Mouse (Mus musculus): Measurements from ENCODE around the gene Adcy9. TPM values are rescaled to one million over a fixed set of nuclear protein-coding genes. Genes with fewer than 3 reads are reported as not detected.

Adcy9 gene
- polyA plus RNA-seq, 1 experiment from 2014 or later, result 2.8 TPM

DNA sequence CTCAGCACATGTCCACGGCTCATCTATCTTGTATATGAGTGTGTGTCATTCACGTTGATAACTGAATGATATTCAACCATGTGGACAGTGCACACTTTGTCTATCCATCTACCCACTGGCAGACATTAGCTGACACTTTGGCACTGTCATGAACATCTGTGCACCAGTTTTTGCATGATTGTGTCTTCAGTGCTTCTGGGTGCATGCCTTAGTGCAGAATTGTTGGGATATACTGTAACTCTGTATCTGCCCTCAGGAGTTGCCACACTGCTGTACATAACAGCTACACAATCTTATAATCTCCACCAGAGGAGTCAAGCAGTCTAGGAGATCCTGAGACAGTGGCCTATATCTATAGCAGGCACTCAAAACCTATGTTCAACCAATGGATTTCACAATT, 21.5 kb downstream of the Adcy9 start:
- 91% methylated on average over 2 of the region's 2 CpGs for WGBS
- no peak for ATAC-seq
- H3K4me1 ChIP-seq (replicated peaks; ENCODE audit: control insufficient read depth, insufficient read depth, low read length), result no peaks in the 10 kb centered on the region
- H3K36me3 ChIP-seq (ENCODE audit: control insufficient read depth, insufficient read depth), result no peaks in the 10 kb centered on the region
- H3K9me3 ChIP-seq (ENCODE audit: control insufficient read depth, low read length), result no peaks in the 10 kb centered on the region
- H3K9ac ChIP-seq (replicated peaks; ENCODE audit: low read depth, low read length), result no peak overlapping the region
- H3K4me2 ChIP-seq (ENCODE audit: low read length), result no peak overlapping the region
- no peak overlapping the region for H3K4me3 ChIP-seq (replicated peaks; ENCODE audit: low read length)
- H3K27me3 ChIP-seq (replicated peaks; ENCODE audit: control insufficient read depth, insufficient read depth, low read length), result no peaks in the 10 kb centered on the region
- H3K27ac ChIP-seq (ENCODE audit: low read length), result no peak overlapping the region

DNA sequence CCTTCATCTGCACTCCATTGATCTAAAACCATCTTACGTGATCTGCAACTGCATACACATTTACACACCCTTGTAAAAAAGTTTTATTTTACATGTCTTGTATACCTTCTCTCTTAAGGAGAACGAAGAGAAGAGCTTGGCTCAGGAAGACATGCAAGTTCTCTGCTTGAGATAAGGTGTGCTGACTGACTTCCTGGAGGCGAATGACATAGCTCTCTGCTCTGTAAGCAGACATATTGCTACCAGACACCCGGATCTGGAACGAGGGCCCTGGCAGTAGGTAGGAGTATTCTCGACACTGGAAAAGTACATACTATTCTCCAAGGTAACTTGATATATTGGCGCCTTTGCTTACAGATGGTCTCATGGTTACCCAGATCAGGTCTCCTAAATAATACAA, 22.7 kb downstream of the Adcy9 start:
- WGBS, result 93% methylated on average over 7 of the region's 7 CpGs
- H3K36me3 ChIP-seq (ENCODE audit: control insufficient read depth, insufficient read depth), result no peaks in the 10 kb centered on the region
- no peaks in the 10 kb centered on the region for H3K9me3 ChIP-seq (ENCODE audit: control insufficient read depth, low read length)
- H3K27me3 ChIP-seq (replicated peaks; ENCODE audit: control insufficient read depth, insufficient read depth, low read length), result no peaks in the 10 kb centered on the region
- H3K9ac ChIP-seq (replicated peaks; ENCODE audit: low read depth, low read length), result no peak overlapping the region
- no peak for ATAC-seq
- H3K4me2 ChIP-seq (ENCODE audit: low read length), result no peak overlapping the region
- no peak overlapping the region for H3K4me3 ChIP-seq (replicated peaks; ENCODE audit: low read length)
- no peaks in the 10 kb centered on the region for H3K4me1 ChIP-seq (replicated peaks; ENCODE audit: control insufficient read depth, insufficient read depth, low read length)
- no peak overlapping the region for H3K27ac ChIP-seq (ENCODE audit: low read length)

DNA sequence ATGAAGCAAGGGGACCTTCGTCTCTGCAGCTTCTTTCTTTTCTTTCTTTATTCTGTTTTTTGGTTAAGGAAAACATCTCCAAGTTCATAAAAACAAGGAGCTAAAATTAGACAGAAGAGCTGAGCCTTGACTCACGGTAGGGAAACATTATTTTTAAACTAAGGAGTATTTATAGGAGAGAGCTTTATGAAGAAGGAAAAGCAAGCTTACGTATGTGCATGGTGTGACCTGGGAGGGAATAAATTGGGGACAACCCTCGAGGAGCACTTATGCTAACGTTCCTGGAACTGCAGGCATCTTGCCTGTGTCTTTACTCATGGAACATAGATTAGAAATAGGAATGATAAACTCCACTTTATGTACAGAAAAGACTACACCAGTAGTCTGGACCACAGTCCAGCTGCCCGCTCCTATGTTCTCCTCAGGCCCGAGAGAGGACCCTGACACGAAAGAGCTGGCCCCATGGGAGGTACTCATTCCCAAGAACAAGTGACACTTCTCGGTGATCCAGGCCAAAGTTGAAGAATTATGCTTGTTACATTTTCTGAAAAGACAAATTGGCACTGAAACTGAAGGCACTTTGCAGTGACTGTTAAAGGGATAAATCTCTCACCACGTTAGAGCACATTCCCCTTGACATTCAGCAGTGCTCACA, 24.5 kb downstream of the Adcy9 start:
- no peak overlapping the region for H3K9ac ChIP-seq (replicated peaks; ENCODE audit: low read depth, low read length)
- H3K27ac ChIP-seq (ENCODE audit: low read length), result no peak overlapping the region
- no peaks in the 10 kb centered on the region for H3K27me3 ChIP-seq (replicated peaks; ENCODE audit: control insufficient read depth, insufficient read depth, low read length)
- no peak for ATAC-seq
- no peaks in the 10 kb centered on the region for H3K36me3 ChIP-seq (ENCODE audit: control insufficient read depth, insufficient read depth)
- no peak overlapping the region for H3K4me3 ChIP-seq (replicated peaks; ENCODE audit: low read length)
- H3K9me3 ChIP-seq (ENCODE audit: control insufficient read depth, low read length), result no peaks in the 10 kb centered on the region
- H3K4me2 ChIP-seq (ENCODE audit: low read length), result no peak overlapping the region
- WGBS, result 70% methylated on average over 10 of the region's 10 CpGs
- no peaks in the 10 kb centered on the region for H3K4me1 ChIP-seq (replicated peaks; ENCODE audit: control insufficient read depth, insufficient read depth, low read length)

DNA sequence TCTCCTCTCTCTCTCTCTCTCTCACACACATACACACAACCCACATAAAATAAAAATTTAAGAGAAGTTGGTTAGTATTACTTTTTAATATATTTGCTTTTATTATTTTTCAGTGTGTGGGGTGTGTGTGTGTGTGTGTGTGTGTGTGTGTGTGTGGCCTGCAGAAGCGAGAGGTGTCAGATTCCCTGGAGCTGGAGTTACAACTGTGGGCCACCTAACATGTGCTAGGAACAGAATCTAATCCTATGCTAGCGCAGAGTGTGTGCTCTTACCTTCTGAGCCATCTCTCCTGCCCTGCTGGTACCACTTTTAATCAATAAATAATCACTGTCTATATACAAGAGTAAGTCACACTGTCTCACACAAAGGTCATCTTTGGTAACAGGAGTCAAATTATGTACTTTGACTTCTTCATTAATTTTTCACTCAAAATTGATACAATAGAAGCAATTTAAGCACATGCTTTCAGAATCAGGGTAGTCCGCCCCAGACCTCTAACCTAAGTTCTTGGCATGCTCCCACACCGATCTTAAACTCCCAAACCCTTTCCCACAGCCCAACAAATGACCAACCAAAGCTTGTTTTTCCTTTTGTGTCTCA, 25.2 kb downstream of the Adcy9 start:
- Histone ChIP-seq H3K36me3 (ENCODE audit: control insufficient read depth, insufficient read depth) (no peaks in the 10 kb centered on the region), H3K4me3 (replicated peaks; ENCODE audit: low read length) (no peak overlapping the region), H3K27me3 (replicated peaks; ENCODE audit: control insufficient read depth, insufficient read depth, low read length) (no peaks in the 10 kb centered on the region), H3K4me2 (ENCODE audit: low read length) (no peak overlapping the region), H3K4me1 (replicated peaks; ENCODE audit: control insufficient read depth, insufficient read depth, low read length) (no peaks in the 10 kb centered on the region), H3K27ac (ENCODE audit: low read length) (no peak overlapping the region), H3K9ac (replicated peaks; ENCODE audit: low read depth, low read length) (no peak overlapping the region), H3K9me3 (ENCODE audit: control insufficient read depth, low read length) (no peaks in the 10 kb centered on the region)
- 81% methylated on average over 4 of the region's 4 CpGs for WGBS
- no peak for ATAC-seq

DNA sequence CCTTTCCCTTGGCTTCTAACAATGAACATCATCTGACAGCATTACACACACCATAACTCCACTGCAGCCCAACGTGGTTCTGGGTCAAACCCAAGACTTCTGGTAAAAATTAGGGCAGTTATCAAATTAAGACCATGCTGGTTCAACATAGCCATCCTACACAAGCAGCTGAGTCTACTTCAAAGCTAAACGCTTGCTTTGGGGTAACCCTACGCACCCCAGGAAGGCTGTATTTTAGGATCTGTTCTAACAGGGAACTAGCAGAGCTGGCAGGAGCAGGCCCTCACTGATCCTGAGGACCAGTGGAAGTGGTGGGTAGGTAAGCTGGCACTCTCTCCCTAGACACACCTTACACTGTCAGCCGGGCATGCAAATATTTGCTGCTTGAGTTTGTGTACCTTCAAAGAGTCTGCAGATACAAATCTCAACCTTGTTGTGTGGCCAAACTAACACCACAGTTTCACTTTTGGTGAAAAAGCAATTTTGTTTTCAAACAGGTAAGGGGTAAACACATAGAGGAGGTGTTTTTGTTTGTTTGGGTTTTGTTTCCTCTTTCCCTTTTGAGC, 36.7 kb downstream of the Adcy9 start:
- no peaks in the 10 kb centered on the region for H3K4me1 ChIP-seq (replicated peaks; ENCODE audit: control insufficient read depth, insufficient read depth, low read length)
- no peak for ATAC-seq
- no peaks in the 10 kb centered on the region for H3K9me3 ChIP-seq (ENCODE audit: control insufficient read depth, low read length)
- H3K27me3 ChIP-seq (replicated peaks; ENCODE audit: control insufficient read depth, insufficient read depth, low read length), result no peaks in the 10 kb centered on the region
- no peaks in the 10 kb centered on the region for H3K36me3 ChIP-seq (ENCODE audit: control insufficient read depth, insufficient read depth)
- no peak overlapping the region for H3K4me2 ChIP-seq (ENCODE audit: low read length)
- WGBS, result 79% methylated on average over 4 of the region's 4 CpGs
- no peak overlapping the region for H3K4me3 ChIP-seq (replicated peaks; ENCODE audit: low read length)
- H3K9ac ChIP-seq (replicated peaks; ENCODE audit: low read depth, low read length), result no peak overlapping the region
- no peak overlapping the region for H3K27ac ChIP-seq (ENCODE audit: low read length)

DNA sequence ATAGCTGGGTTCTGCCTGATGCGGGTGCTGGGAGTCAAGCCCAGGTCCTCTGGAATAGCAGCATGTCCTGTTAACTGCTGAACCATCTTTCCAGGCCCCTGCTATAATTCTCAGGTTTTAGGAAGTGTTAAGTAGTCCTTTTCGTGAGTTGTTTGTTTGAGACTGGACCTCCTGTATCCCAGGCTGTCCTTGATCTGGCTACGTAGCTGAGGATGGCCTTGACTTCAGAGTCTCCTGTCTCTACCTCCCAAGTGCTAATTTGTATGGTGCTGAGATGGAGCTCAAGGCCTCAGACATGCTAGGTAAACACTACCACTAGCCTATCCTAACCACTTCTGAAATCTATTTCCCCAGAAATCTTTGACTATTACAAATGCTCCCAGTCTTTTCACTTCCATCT, 37.9 kb downstream of the Adcy9 start:
- 91% methylated on average over 3 of the region's 3 CpGs for WGBS
- no peak overlapping the region for H3K4me3 ChIP-seq (replicated peaks; ENCODE audit: low read length)
- H3K4me1 ChIP-seq (replicated peaks; ENCODE audit: control insufficient read depth, insufficient read depth, low read length), result no peaks in the 10 kb centered on the region
- H3K9me3 ChIP-seq (ENCODE audit: control insufficient read depth, low read length), result no peaks in the 10 kb centered on the region
- ATAC-seq, result no peak
- no peak overlapping the region for H3K9ac ChIP-seq (replicated peaks; ENCODE audit: low read depth, low read length)
- no peak overlapping the region; the same call in 1 of the 2 replicates for H3K27ac ChIP-seq (ENCODE audit: low read length)
- H3K27me3 ChIP-seq (replicated peaks; ENCODE audit: control insufficient read depth, insufficient read depth, low read length), result no peaks in the 10 kb centered on the region
- H3K36me3 ChIP-seq (ENCODE audit: control insufficient read depth, insufficient read depth), result no peaks in the 10 kb centered on the region
- H3K4me2 ChIP-seq (ENCODE audit: low read length), result no peak overlapping the region

DNA sequence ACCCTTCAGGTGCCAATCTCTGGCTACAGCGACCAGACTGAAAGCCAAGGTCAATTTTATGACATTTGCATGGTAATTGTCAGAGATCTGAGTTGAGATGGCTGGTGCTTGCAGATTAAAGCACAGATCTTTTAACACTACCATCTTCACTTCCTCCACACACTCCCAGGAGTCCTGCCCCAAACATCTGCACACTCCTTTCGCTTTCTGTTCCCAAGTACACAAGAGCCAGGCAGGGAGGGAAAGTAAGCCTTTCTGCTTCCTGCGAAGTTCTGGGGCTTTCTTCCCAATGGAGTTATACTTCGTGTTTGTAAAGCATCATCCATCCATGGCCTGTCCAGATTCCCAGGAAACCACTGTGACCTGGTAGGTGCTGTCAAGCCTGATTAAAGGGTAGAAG, 38.8 kb downstream of the Adcy9 start:
- Histone ChIP-seq H3K4me3 (replicated peaks; ENCODE audit: low read length) (no peak overlapping the region), H3K4me2 (ENCODE audit: low read length) (no peak overlapping the region), H3K9ac (replicated peaks; ENCODE audit: low read depth, low read length) (no peak overlapping the region), H3K27me3 (replicated peaks; ENCODE audit: control insufficient read depth, insufficient read depth, low read length) (no peaks in the 10 kb centered on the region), H3K4me1 (replicated peaks; ENCODE audit: control insufficient read depth, insufficient read depth, low read length) (no peaks in the 10 kb centered on the region), H3K36me3 (ENCODE audit: control insufficient read depth, insufficient read depth) (no peaks in the 10 kb centered on the region), H3K27ac (ENCODE audit: low read length) (no peak overlapping the region), H3K9me3 (ENCODE audit: control insufficient read depth, low read length) (no peaks in the 10 kb centered on the region)
- ATAC-seq, result no peak
- WGBS, result 91% methylated on average over 4 of the region's 4 CpGs

DNA sequence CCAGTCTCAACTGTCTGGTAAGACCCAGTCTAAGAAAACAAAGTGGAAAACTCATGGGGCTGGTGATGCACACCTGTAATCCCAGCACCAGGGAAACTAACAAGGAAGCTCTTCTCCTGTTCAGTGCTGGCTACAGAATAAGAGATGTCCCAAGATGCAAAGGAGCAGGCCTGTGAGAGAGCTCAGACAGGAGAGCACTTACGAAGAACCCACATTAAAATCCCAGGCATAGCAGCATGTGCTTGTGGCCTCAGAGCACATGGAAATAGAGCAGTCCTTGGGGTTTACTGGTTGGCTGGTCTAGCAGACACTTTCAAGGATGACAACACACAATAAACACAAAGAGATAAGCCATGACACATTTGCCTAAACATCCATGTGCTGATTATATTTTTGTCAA, 41.5 kb downstream of the Adcy9 start:
- 96% methylated on average over 1 of the region's 1 CpGs for WGBS
- Histone ChIP-seq H3K9me3 (ENCODE audit: control insufficient read depth, low read length) (no peaks in the 10 kb centered on the region), H3K27ac (ENCODE audit: low read length) (no peak overlapping the region), H3K4me1 (replicated peaks; ENCODE audit: control insufficient read depth, insufficient read depth, low read length) (no peaks in the 10 kb centered on the region), H3K4me3 (replicated peaks; ENCODE audit: low read length) (no peak overlapping the region), H3K36me3 (ENCODE audit: control insufficient read depth, insufficient read depth) (no peaks in the 10 kb centered on the region), H3K4me2 (ENCODE audit: low read length) (no peak overlapping the region), H3K27me3 (replicated peaks; ENCODE audit: control insufficient read depth, insufficient read depth, low read length) (no peaks in the 10 kb centered on the region), H3K9ac (replicated peaks; ENCODE audit: low read depth, low read length) (no peak overlapping the region)
- no peak for ATAC-seq

DNA sequence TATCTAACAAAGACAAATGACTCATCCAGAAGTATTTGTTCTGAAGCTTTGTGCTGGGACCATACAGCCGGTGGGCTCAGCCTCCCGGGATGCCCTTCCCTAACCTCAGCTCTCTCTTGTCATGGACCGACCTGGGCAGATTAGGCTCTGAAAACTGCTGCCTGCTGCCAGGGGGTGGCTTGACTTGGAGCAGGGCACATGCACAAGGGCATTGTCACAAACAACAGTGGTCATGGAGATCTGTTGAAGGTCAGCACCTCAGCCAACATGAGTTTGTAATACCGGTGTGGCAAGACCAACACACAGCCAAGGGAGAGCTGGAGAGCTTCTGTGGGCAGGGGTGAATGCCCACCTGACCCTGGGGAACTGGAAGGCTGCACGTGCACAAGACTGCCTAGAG, 42.7 kb downstream of the Adcy9 start:
- no peak for ATAC-seq
- WGBS, result 74% methylated on average over 5 of the region's 5 CpGs
- H3K9ac ChIP-seq (replicated peaks; ENCODE audit: low read depth, low read length), result no peak overlapping the region

More for the DNA sequence above, 42.7 kb downstream of the Adcy9 start:
- H3K27me3 ChIP-seq (replicated peaks; ENCODE audit: control insufficient read depth, insufficient read depth, low read length), result no peaks in the 10 kb centered on the region
- H3K4me2 ChIP-seq (ENCODE audit: low read length), result no peak overlapping the region
- no peaks in the 10 kb centered on the region for H3K4me1 ChIP-seq (replicated peaks; ENCODE audit: control insufficient read depth, insufficient read depth, low read length)
- no peaks in the 10 kb centered on the region for H3K36me3 ChIP-seq (ENCODE audit: control insufficient read depth, insufficient read depth)
- H3K9me3 ChIP-seq (ENCODE audit: control insufficient read depth, low read length), result no peaks in the 10 kb centered on the region
- no peak overlapping the region for H3K27ac ChIP-seq (ENCODE audit: low read length)
- no peak overlapping the region for H3K4me3 ChIP-seq (replicated peaks; ENCODE audit: low read length)
